Mouse (Mus musculus): ENCODE measurements around the gene Rack1. TPM values are rescaled to one million over a fixed set of nuclear protein-coding genes. Genes with fewer than 3 reads are reported as not detected.

Gene Rack1
- total RNA-seq, 2 experiments from 2014 or later = 285 to 287 TPM

Other genes with a start within 250 kb of the Rack1 start
- gene Trim41, start 17.0 kb downstream of the Rack1 start, total RNA-seq (2021) = 10 to 100 TPM; 47.1 to 48.6 TPM
- gene Trim7, start 25.8 kb downstream of the Rack1 start, total RNA-seq (2021) = 1 to 10 TPM; 2.4 to 3.3 TPM
- gene Gm12184, start 26.3 kb downstream of the Rack1 start, total RNA-seq (2021) = 1 to 10 TPM; 1.4 to 1.9 TPM
- 1 to 10 TPM; 4.2 to 5.2 TPM for gene Irgm1, start 71.4 kb downstream of the Rack1 start, total RNA-seq (2021)
- under 1 TPM; 0.39 to 0.41 TPM for gene Gm5431, start 101.9 kb downstream of the Rack1 start, total RNA-seq (2021)
- 1 to 10 TPM in 1 of 2 experiments, under 1 TPM in 1; 0.81 to 1.2 TPM for gene Psme2b, start 145.9 kb downstream of the Rack1 start, total RNA-seq (2021)
- not detected for gene Olfr56, start 178.6 kb downstream of the Rack1 start, total RNA-seq (2021)
- gene 9930111J21Rik1, start 179.1 kb downstream of the Rack1 start, total RNA-seq (2021) = 1 to 10 TPM in 1 of 2 experiments, under 1 TPM in 1; 0.52 to 1.6 TPM
- not detected for gene Gm12185, start 191.9 kb downstream of the Rack1 start, total RNA-seq (2021)
- under 1 TPM in 1 of 2 experiments, not detected in 1; 0.30 TPM for gene Tgtp1, start 193.8 kb downstream of the Rack1 start, total RNA-seq (2021)

All from layer of hippocampus, postnatal 14 days (tissue).